Mouse (Mus musculus): Measurements from ENCODE around the gene Dpf2. TPM values are rescaled to one million over a fixed set of nuclear protein-coding genes. Genes with fewer than 3 reads are reported as not detected.

Gene Dpf2
- total RNA-seq, 1 experiment from 2014 or later, result 103 TPM

DNA sequence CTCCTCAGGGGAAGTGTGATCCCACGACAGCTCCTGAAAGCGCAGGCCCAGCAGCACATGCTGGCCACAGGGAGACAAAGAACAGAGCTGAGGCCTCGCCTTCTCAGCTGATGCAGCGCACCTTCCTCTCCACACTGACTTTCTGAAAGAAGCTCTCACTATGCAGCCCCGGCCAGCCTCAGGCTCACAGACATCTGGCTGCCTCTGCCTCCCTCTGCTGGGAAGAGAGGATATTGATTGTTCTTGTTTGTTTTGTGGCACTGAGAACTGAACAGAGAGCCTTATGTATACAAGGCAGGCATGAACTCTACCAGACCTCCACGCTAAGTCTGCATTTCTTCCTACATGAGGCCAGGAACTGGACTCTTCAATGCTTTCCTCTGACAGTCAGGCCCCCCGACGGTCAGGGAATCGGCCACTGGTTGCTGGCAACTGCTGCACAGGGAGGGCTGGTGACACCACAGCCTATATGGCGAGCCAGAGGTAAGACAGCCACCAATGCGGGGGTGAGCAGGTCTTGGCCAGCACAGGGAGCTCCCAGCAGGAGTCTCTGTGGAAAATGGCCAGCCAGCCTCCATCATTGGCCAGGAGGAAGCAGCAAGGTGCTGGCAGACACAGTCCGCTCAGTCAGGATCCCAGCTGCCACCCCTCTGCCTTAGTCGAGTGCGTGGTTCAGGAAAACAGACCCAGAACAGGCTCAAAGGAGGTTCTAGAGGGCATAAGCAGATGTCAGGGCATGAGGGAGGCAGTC lies 50.3 kb downstream of the Dpf2 start:
- DNase-seq, result no peak

- no peak for DNase-seq
Measured at GRCm38 (mm10) chr19:5856604-5857003, 56.2 kb downstream of the Dpf2 start.

- no peak for DNase-seq
Measured at GRCm38 (mm10) chr19:5852035-5852722, 60.6 kb downstream of the Dpf2 start.

GRCm38 (mm10) chr19:5851481-5851971 lies 61.3 kb downstream of the Dpf2 start:
- no peak for DNase-seq

DNA sequence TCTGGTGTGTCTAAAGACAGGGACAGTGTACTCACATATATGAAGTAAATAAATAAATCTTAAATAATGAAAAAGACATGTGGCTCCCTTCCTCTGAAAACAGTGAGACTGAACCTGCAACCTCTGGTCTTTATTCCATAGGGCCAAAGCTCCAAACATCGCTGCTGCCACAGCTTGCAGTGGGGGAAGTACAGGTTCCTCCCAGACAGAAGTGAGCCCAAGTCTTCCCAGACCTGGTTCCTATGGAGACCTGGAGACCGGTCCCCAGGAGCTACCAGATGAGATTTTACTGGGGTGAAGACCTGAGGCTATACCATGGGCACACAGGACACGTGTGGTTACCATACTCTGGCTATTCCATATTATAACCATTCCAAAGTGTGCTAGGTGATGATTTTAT lies 62.0 kb downstream of the Dpf2 start:
- no peak for DNase-seq

- peak; percentile 96 for DNase-seq
Measured at GRCm38 (mm10) chr19:5849843-5850527, 62.8 kb downstream of the Dpf2 start.

GRCm38 (mm10) chr19:5848826-5849672 lies 63.8 kb downstream of the Dpf2 start:
- peak; percentile 65 for DNase-seq

DNA sequence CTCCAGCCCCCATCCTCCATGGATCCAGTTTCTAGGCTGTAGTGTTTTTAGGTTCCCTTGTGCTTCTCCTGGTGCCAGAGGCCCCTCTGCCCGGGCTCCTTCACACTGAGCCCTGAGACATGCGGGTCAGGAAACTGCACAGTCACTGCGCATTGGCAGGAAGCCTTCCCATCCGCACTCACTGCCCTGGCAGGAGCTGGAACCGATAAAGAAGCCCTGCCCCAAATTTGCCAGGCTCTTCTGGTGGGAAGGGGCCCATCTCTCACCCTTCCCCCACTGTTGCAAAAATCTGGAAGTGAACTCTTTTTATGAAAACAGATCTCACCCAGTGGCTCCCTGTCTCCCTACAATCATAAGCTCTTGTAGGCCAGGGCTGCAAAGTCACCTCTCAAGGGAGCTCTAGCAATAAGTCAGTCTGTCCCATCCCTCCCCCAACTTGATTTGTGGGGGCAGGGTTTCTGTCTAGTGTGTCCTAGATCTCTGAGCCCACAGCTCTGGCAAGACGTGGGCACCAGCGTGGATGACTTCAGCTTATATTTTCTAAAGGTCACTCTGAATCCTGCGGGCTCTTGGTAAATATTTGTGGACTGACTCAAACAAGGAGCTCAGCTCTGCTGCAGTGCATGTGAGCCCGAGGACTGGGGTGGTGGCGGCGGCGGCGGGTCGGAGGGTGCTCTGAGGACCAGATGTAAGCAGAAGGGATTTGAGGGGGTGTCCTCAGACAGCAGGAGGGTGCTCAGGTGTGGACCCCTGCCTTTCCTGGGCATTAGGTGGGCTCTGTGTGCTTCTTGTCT lies 64.6 kb downstream of the Dpf2 start:
- DNase-seq, result peak; percentile 73

DNA sequence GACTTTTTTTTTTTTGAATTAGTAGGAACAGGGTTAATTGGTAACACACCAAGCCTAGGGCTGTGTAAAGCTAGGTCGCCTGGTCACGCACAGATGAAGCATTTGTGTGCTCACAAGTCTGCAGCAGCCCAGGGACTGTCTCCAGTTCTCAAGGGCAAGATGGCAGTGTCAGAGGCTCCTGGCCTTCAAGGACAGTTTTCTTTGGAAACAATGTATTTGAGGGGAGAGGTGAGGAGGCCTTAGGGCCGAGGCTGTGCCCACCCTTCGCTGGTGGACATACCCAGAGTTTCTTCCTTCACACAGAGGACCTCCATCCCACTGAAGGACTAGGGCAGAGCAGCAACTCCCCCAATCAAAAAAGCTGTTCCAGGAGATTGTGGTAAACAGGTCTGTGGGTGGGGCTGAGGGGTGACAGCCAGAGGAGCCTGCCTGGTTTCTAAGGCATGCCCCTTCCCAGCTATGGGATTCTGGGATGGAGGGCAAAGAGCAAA lies 65.5 kb downstream of the Dpf2 start:
- no peak for DNase-seq

DNA sequence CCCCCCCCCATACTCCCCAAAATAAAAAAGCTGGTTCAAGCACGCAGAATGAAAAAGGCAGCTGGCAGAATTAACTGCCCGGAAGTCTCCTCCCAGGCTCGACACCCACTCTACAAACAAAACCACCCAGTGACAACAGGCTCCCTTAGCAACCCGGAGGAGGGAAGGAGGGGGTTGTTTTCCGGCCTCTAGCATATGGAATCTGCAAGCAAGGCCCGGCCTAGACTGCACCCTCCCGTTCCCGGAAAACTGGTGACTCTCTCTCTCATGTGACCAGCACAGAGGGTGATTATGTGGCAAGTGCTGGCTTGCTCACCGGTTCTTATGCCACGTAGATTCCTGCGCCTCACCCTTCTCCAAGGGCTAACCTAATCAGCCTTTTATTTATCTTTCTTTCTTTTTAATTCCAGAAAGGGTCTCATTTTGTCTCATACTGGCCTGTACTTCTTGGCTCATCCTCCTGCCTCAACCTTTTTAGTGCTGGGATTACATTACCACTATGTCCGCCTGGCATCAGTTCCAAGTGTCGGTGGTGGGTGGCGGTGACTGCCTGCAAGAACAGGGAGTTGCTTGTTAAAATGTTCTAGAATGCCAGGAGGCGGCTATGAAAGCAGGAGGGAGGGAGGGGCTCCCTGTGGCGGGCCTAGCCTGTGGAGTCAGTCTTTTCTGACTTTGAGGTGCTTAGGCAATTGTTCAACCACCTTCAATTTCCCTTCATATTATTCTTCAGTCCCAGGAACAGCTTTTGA lies 66.1 kb downstream of the Dpf2 start:
- DNase-seq, result peak; percentile 70

Other genes starting within 250 kb of the Dpf2 start
- gene Sipa1, start 249.3 kb downstream of the Dpf2 start, total RNA-seq (2021), result 61.8 and 76.7 TPM in 2 replicates
- 43.7 and 49.7 TPM in 2 replicates for gene Map3k11, start 224.3 kb downstream of the Dpf2 start, total RNA-seq (2021)
- 110 and 124 TPM in 2 replicates for gene Pcnx3, start 224.1 kb downstream of the Dpf2 start, total RNA-seq (2021)
- gene Kcnk7, start 208.6 kb downstream of the Dpf2 start, total RNA-seq (2021), result not detected in 2 replicates
- 35.7 and 40.9 TPM in 2 replicates for gene Ehbp1l1, start 186.7 kb downstream of the Dpf2 start, total RNA-seq (2021)
- 44.8 and 59.4 TPM in 2 replicates for gene Fam89b, start 183.4 kb downstream of the Dpf2 start, total RNA-seq (2021)
- 275 and 334 TPM in 2 replicates for gene Ltbp3, start 172.1 kb downstream of the Dpf2 start, total RNA-seq (2021)
- gene Scyl1, start 141.6 kb downstream of the Dpf2 start, total RNA-seq (2021), result 104 and 120 TPM in 2 replicates
- 40.4 and 63.3 TPM in 2 replicates for gene Frmd8, start 37.7 kb downstream of the Dpf2 start, total RNA-seq (2021)
- gene Slc25a45, start 35.2 kb downstream of the Dpf2 start, total RNA-seq (2021), result 39.1 and 39.7 TPM in 2 replicates
- gene Tigd3, start 18.9 kb downstream of the Dpf2 start, total RNA-seq (2021), result 1.3 and 2.0 TPM in 2 replicates
- gene Cdc42ep2, start 11.8 kb upstream of the Dpf2 start, total RNA-seq (2021), result 6.2 and 8.5 TPM in 2 replicates
- gene Pola2, start 51.2 kb upstream of the Dpf2 start, total RNA-seq (2021), result 28.4 and 29.6 TPM in 2 replicates
- not detected in 2 replicates for gene Slc22a20, start 73.1 kb upstream of the Dpf2 start, total RNA-seq (2021)
- gene Capn1, start 102.9 kb upstream of the Dpf2 start, total RNA-seq (2021), result 28.0 and 40.2 TPM in 2 replicates
- gene Syvn1, start 133.6 kb upstream of the Dpf2 start, total RNA-seq (2021), result 59.7 and 65.6 TPM in 2 replicates
- gene Mrpl49, start 144.8 kb upstream of the Dpf2 start, total RNA-seq (2021), result 65.2 and 65.7 TPM in 2 replicates
- gene Fau, start 144.8 kb upstream of the Dpf2 start, total RNA-seq (2021), result 891 and 1,016 TPM in 2 replicates
- gene Znhit2, start 148.2 kb upstream of the Dpf2 start, total RNA-seq (2021), result 34.6 TPM in 2 replicates
- gene Tm7sf2, start 155.4 kb upstream of the Dpf2 start, total RNA-seq (2021), result 59.9 and 66.0 TPM in 2 replicates
- gene Vps51, start 164.2 kb upstream of the Dpf2 start, total RNA-seq (2021), result 68.8 and 80.9 TPM in 2 replicates
- gene Tmem262, start 167.0 kb upstream of the Dpf2 start, total RNA-seq (2021), result 0.85 TPM in 1 of 2 replicates, not detected in the other
- gene Gm28374, start 169.2 kb upstream of the Dpf2 start, total RNA-seq (2021), result not detected in 2 replicates
- gene Zfpl1, start 171.9 kb upstream of the Dpf2 start, total RNA-seq (2021), result 41.9 and 43.0 TPM in 2 replicates
- gene Cdca5, start 172.0 kb upstream of the Dpf2 start, total RNA-seq (2021), result 3.0 and 4.1 TPM in 2 replicates
- not detected in 2 replicates for gene AC131692.1, start 181.4 kb upstream of the Dpf2 start, total RNA-seq (2021)
- 0.24 and 0.38 TPM in 2 replicates for gene Naaladl1, start 192.8 kb upstream of the Dpf2 start, total RNA-seq (2021)
- gene Sac3d1, start 205.6 kb upstream of the Dpf2 start, total RNA-seq (2021), result 15.1 and 19.5 TPM in 2 replicates
- 23.5 and 26.9 TPM in 2 replicates for gene Snx15, start 215.3 kb upstream of the Dpf2 start, total RNA-seq (2021)
- gene Batf2, start 228.0 kb upstream of the Dpf2 start, total RNA-seq (2021), result 1.00 and 2.1 TPM in 2 replicates
- 74.5 and 74.7 TPM in 2 replicates for gene Arl2, start 228.5 kb upstream of the Dpf2 start, total RNA-seq (2021)